ENCODE assay signal across 12 mouse cellular contexts in genomic region chr10:60220042-60220523, GRCm38 (mm10). TPM values are rescaled to one million over a fixed set of nuclear protein-coding genes. Genes with fewer than 3 reads are reported as not detected.
DNase-seq lines count a peak whose midpoint lies in the region; ATAC-seq and TF ChIP-seq lines count a peak whose summit lies in the region.
"Had no signal": no experiment of that assay in that cellular context is flagged by ENCODE, and none has a peak within 500 bp of the region (broad histone marks: within the 10 kb centered on the region; RNA-seq: fewer than 3 reads in every experiment).

No protein-coding gene starts in this region.

- peaks cover 46% of the 10 kb centered on the region for H3K4me1 ChIP-seq in hindbrain, embryonic 10.5 days (replicated peaks)
- peaks cover 12% of the 10 kb centered on the region for H3K4me1 ChIP-seq in hindbrain, embryonic 16.5 days (ENCODE audit: control insufficient read depth, insufficient read depth, low read depth, low read length)
- peaks cover 7% of the 10 kb centered on the region for H3K4me1 ChIP-seq in stomach, postnatal 0 days (replicated peaks; ENCODE audit: control insufficient read depth, insufficient read depth)

- no peak for TF ChIP-seq EP300 in stomach, postnatal 0 days (optimal IDR thresholded peaks at IDR 0.05)

- no peak for TF ChIP-seq CTCF in stomach, postnatal 0 days (IDR thresholded peaks at IDR 0.05; ENCODE audit: low read depth)

- no peak for ATAC-seq in hindbrain, embryonic 16.5 days
- ATAC-seq in stomach, postnatal 0 days (ENCODE audit: low FRiP score, low TSS enrichment), result no peak

- no peak overlapping the region for H3K4me3 ChIP-seq in hindbrain, embryonic 10.5 days
- no peak overlapping the region for H3K4me3 ChIP-seq in hindbrain, embryonic 16.5 days (ENCODE audit: low read length)
- no peak overlapping the region for H3K4me3 ChIP-seq in macrophage (ENCODE audit: inconsistent target)
- no peak overlapping the region for H3K4me3 ChIP-seq in stomach, postnatal 0 days (ENCODE audit: low read depth, low read length)

- no peaks in the 10 kb centered on the region for H3K9me3 ChIP-seq in hindbrain, embryonic 10.5 days
- no peaks in the 10 kb centered on the region for H3K9me3 ChIP-seq in hindbrain, embryonic 16.5 days (ENCODE audit: control insufficient read depth, low read length)
- no peaks in the 10 kb centered on the region for H3K9me3 ChIP-seq in stomach, postnatal 0 days (ENCODE audit: control insufficient read depth, low read length)
- H3K9me3 ChIP-seq: heart, embryonic 12.5 days had no signal

- H3K4me2 ChIP-seq in hindbrain, embryonic 16.5 days (ENCODE audit: low read length), result no peak overlapping the region; the same call in 1 of the 2 replicates
- no peak overlapping the region for H3K4me2 ChIP-seq in stomach, postnatal 0 days (replicated peaks; ENCODE audit: low read depth)

- no peaks in the 10 kb centered on the region for H3K79me2 ChIP-seq in macrophage (ENCODE audit: inconsistent target)

- peak overlapping the region; percentile 10; the same call in 1 of the 2 replicates for H3K27ac ChIP-seq in hindbrain, embryonic 10.5 days
- no peak overlapping the region for H3K27ac ChIP-seq in hindbrain, embryonic 16.5 days (ENCODE audit: low read depth, low read length)
- peak overlapping the region; percentile 36; the same call in 1 of the 2 replicates for H3K27ac ChIP-seq in macrophage
- no peak overlapping the region for H3K27ac ChIP-seq in stomach, postnatal 0 days (replicated peaks)

- no peaks in the 10 kb centered on the region for H3K36me3 ChIP-seq in hindbrain, embryonic 10.5 days
- H3K36me3 ChIP-seq in hindbrain, embryonic 16.5 days (ENCODE audit: control insufficient read depth, insufficient read depth, low read length), result no peaks in the 10 kb centered on the region
- H3K36me3 ChIP-seq in macrophage (ENCODE audit: inconsistent target), result no peaks in the 10 kb centered on the region
- H3K36me3 ChIP-seq in stomach, postnatal 0 days (ENCODE audit: control insufficient read depth, insufficient read depth, low read length), result no peaks in the 10 kb centered on the region
- H3K36me3 ChIP-seq: heart, embryonic 12.5 days had no signal

- 74% methylated on average over 5 of the region's 5 CpGs for WGBS in hindbrain, embryonic 10.5 days
- 76% methylated on average over 5 of the region's 5 CpGs for WGBS in hindbrain, embryonic 16.5 days
- 58% methylated on average over 5 of the region's 5 CpGs for WGBS in macrophage (ENCODE audit: missing documents)
- 69% methylated on average over 5 of the region's 5 CpGs for WGBS in stomach, postnatal 0 days

- no peak for DNase-seq in hindbrain, embryonic 10.5 days (ENCODE audit: low spot score)
- DNase-seq in spleen, adult 18-20 months, result peak; percentile 47 to 57
- no peak for DNase-seq in spleen, postnatal 4 days (ENCODE audit: low spot score in 2 of 2)
- no peak for DNase-seq in stomach, postnatal 0 days (ENCODE audit: low spot score)
- no peak for DNase-seq in frontal cortex, postnatal 25 days (ENCODE audit: low spot score in 2 of 2)
- no peak for DNase-seq in thymus, postnatal 25 days
- DNase-seq: cerebellum, postnatal 25 days; kidney, adult 9 months; lung, postnatal 10 days had no signal

- peaks cover 38% of the 10 kb centered on the region for H3K27me3 ChIP-seq in hindbrain, embryonic 10.5 days (ENCODE audit: insufficient read depth, poor library complexity, severe bottlenecking)
- H3K27me3 ChIP-seq in hindbrain, embryonic 16.5 days (replicated peaks; ENCODE audit: control insufficient read depth, insufficient read depth, low read length), result peaks cover 12% of the 10 kb centered on the region
- no peaks in the 10 kb centered on the region for H3K27me3 ChIP-seq in stomach, postnatal 0 days (ENCODE audit: control insufficient read depth, insufficient read depth, low read length)

- no peak overlapping the region for H3K9ac ChIP-seq in hindbrain, embryonic 16.5 days (ENCODE audit: low read depth, low read length)
- H3K9ac ChIP-seq in stomach, postnatal 0 days (ENCODE audit: low read length), result peak overlapping the region; percentile 77; the same call in 1 of the 2 replicates

RNA-seq across cellular contexts. Expression of gene Chst3, which starts 1.0 kb away (rescaled TPM):
- 1.8 and 2.2 TPM in 2 replicates for polyA plus RNA-seq in hindbrain, embryonic 10.5 days (2016; fragmentation: Nextera tagmentation; extraction: Ambion mirVana)
- polyA plus RNA-seq in hindbrain, embryonic 16.5 days (2015; fragmentation: Nextera tagmentation; extraction: Ambion mirVana), result 1.7 and 1.9 TPM in 2 replicates
- total RNA-seq in macrophage (2018; cell fraction: chromatin; rRNA removed), result 1 to 10 TPM in 6 of 26 experiments, under 1 TPM in 7, not detected in 13; 0.36 to 2.8 (median 1.00) TPM
- total RNA-seq in macrophage (2018; cell fraction: cytosol; rRNA removed), result under 1 TPM in 16 of 26 experiments, not detected in 10; 0.03 to 0.43 (median 0.19) TPM
- total RNA-seq in macrophage (2018; cell fraction: nucleus; rRNA removed), result 1 to 10 TPM in 3 of 26 experiments, under 1 TPM in 12, not detected in 11; 0.06 to 2.1 (median 0.48) TPM
- polyA plus RNA-seq in macrophage (2018), result 0.07 to 1.2 TPM (median 0.34 TPM) in 3 replicates
- polyA plus RNA-seq in stomach, postnatal 0 days (2015; fragmentation: Nextera tagmentation; extraction: Ambion mirVana), result 1.1 and 1.4 TPM in 2 replicates

RNA-seq across cellular contexts. Expression of gene Psap, which starts 57.3 kb away (rescaled TPM):
- 53.9 and 86.4 TPM in 2 replicates for polyA plus RNA-seq in hindbrain, embryonic 10.5 days (2016; fragmentation: Nextera tagmentation; extraction: Ambion mirVana)
- 218 and 239 TPM in 2 replicates for polyA plus RNA-seq in hindbrain, embryonic 16.5 days (2015; fragmentation: Nextera tagmentation; extraction: Ambion mirVana)
- total RNA-seq in macrophage (2018; cell fraction: chromatin; rRNA removed), result 1,000 to 10,000 TPM in 22 of 26 experiments, 100 to 1,000 TPM in 4; 715 to 4,323 (median 2,388) TPM
- total RNA-seq in macrophage (2018; cell fraction: cytosol; rRNA removed), result over 10,000 TPM in 25 of 26 experiments, 1,000 to 10,000 TPM in 1; 9,835 to 25,455 (median 13,887) TPM
- over 10,000 TPM in 25 of 26 experiments, 1,000 to 10,000 TPM in 1; 4,026 to 20,879 (median 17,761) TPM for total RNA-seq in macrophage (2018; cell fraction: nucleus; rRNA removed)
- 12,209 to 20,921 TPM (median 16,354 TPM) in 3 replicates for polyA plus RNA-seq in macrophage (2018)
- polyA plus RNA-seq in stomach, postnatal 0 days (2015; fragmentation: Nextera tagmentation; extraction: Ambion mirVana), result 128 and 129 TPM in 2 replicates

Comparison
In these comparisons a context has a peak if more than half of its experiments do, and no peak if none do; other contexts are left out.
1. DNase-seq: peak in spleen, adult 18-20 months (2 of 2); none in hindbrain, embryonic 10.5 days (single experiment), spleen, postnatal 4 days (0 of 2), stomach, postnatal 0 days (single experiment), frontal cortex, postnatal 25 days (0 of 2) and thymus, postnatal 25 days (single experiment).
2. H3K27ac ChIP-seq: peak in hindbrain, embryonic 10.5 days (single experiment) and macrophage (single experiment); none in hindbrain, embryonic 16.5 days (single experiment) and stomach, postnatal 0 days (single experiment).
3. RNA of gene Psap, which starts 57.3 kb away (polyA plus RNA-seq): 12,209 to 20,921 TPM in macrophage; 218 to 239 TPM in hindbrain, embryonic 16.5 days, 128 to 129 TPM in stomach, postnatal 0 days and 53.9 to 86.4 TPM in hindbrain, embryonic 10.5 days; every median in the first group is over 10 times any median in the second.